Mouse (Mus musculus) c-Kit-positive CD71-positive TER-119-positive erythroid progenitor cells, embryonic 14.5 days (primary cell): ENCODE measurements at regions not wholly inside any gene's neighbourhood (a gene's known extent, or its start where the extent isn't known, plus 50 kb on each side); places are given as distances from the start of the nearest gene placed in this dataset.

Experiments
- DNase-seq: peaks from one replicate; pipeline ENCODE4 v3.0.0-alpha.2; 2013; ENCODE audit warnings: low spot score

- no peak for DNase-seq
These were observed 85.0 kb upstream of the Fbxo33 start for GRCm38 (mm10) chr12:59304522-59304921.
